Mouse (Mus musculus): ENCODE measurements at regions not wholly inside any gene's neighbourhood (a gene's known extent, or its start where the extent isn't known, plus 50 kb on each side); places are given as distances from the start of the nearest gene placed in this dataset.

GRCm38 (mm10) chr11:24682423-24682822 lies 604.6 kb downstream of the Bcl11a start:
- in situ Hi-C loops (cut with MboI, MseI), result no loop called here

GRCm38 (mm10) chr11:24685545-24686467 lies 608.0 kb downstream of the Bcl11a start:
- in situ Hi-C loops (cut with MboI, MseI), result no loop called here

GRCm38 (mm10) chr11:24688160-24688782 lies 610.4 kb downstream of the Bcl11a start:
- in situ Hi-C loops (cut with MboI, MseI), result no loop called here

GRCm38 (mm10) chr11:24689807-24690333 lies 612.0 kb downstream of the Bcl11a start:
- in situ Hi-C loops (cut with MboI, MseI), result no loop called here

GRCm38 (mm10) chr11:24693926-24694325 lies 616.1 kb downstream of the Bcl11a start:
- in situ Hi-C loops (cut with MboI, MseI), result no loop called here

DNA sequence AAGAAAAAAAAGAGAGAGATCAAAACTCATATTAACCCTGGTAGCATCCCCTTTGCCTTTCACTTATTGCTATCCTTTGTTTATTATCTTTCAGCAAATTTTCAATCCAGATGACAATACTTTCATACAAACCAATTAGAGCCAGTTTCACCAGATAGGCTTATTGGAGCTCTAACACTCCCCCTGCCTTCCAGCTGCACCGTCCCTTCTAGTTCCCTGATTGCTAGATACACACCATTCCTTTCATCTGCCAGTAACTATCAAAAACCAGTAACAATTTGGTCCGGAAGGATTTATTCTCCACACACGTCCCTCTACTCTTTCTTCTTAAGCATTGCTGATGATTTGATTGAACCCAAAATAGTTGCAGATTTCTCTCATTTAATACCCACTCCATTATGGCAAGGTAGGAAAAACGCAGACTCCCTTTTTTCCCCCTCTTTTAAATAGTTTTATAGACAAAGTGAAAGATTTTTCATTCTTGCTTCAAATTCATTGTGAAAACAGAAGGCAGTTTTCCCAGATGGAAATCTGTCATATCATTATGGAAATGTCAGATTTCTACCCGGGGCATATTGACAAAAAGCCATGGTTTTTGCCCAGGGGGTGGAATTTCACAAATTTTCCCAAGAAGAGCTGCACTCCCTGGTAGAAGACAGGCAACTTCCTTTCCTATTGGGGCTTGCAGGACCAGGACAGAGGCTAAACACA lies 617.3 kb downstream of the Bcl11a start:
- in situ Hi-C loops (cut with MboI, MseI), result no loop called here

GRCm38 (mm10) chr11:24696561-24696960 lies 618.7 kb downstream of the Bcl11a start:
- in situ Hi-C loops (cut with MboI, MseI), result no loop called here

GRCm38 (mm10) chr11:24708790-24709189 lies 630.9 kb downstream of the Bcl11a start:
- in situ Hi-C loops (cut with MboI, MseI), result no loop called here

DNA sequence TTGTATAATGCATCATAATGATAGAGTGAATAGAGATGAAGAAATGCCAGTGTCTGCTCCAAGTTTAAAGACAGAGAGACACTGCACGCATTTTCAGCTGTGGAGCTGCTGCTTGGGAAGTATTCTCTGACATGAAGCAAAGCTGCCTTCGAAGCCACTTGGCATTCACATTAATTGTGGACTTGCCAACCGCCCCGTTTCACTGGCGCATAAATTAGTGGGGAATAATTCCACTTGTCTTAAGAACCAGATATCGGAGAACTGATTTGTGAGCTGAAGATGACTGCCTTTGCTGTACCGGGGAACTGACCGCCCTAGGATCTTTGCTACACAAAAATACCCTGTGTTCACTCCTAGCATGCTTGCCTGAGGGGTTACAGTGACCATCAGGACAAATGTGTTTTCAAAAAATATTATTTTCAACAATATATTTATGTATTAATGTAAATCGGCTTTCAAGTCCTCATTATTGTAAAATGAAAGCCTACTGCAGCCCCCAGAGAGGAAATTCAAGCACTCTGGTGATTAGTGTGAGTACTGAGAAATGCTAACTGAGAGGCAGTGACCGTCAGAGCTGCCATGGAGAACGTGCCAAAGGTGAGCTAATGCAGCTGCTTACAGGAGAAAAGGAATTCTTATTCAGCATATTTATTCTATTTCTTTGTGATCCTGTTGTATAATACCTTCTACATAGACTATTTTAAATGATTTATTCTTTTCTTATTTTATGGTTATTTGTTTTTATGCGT lies 638.9 kb downstream of the Bcl11a start:
- in situ Hi-C loops (cut with MboI, MseI), result no loop called here

DNA sequence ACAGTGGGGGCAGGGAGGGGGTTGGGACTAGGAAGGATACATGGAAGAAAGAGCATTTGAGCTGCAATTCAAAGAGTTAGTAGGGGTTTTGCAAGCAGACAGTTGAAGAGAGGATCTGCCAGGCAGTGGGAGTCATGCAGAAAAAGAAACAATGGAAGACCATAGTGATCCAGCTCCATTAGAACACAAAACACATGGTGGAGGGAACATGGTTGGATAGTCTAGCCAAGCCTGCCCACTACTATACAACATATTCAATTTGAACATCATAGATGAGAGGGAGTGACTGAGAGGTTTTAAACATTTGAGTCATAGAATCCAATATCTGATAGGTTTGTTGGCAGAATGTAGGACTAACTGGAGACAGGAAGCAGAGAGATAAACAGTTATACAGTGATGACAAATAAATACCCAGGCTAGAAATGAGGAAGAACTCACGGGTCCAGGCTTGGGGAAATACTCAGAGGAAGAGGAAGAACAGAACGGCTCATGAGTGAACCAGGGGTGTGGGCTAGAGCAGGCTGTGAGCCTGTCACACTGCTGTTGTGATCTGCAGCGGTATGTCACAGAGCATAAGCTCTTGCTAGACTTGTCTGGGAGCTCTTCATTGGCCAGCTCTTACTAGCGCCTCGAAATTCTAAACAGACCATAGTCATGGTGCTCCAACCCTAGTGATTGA lies 646.5 kb downstream of the Bcl11a start:
- in situ Hi-C loops (cut with MboI, MseI), result no loop called here

GRCm38 (mm10) chr11:24726331-24726730 lies 648.5 kb downstream of the Bcl11a start:
- in situ Hi-C loops (cut with MboI, MseI), result no loop called here

DNA sequence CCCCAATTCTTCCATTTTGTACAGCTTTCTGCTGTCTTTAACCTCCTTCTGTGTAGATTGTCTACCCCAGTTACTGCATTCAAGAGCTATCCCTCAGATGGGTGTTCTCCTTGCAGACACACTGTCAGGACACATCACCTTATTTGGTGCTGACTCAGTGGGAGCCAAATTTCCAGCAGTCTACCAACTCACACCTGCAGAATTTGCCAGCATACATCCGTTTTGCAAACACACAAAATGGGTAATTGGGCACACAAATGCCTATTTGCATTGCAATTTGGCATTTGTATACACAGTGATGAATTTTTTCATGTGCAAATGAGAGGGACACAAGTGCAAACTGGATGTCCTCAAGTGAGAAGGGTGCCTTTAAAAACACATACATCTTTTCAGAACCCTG lies 649.5 kb downstream of the Bcl11a start:
- in situ Hi-C loops (cut with MboI, MseI), result no loop called here

- in situ Hi-C loops (cut with MboI, MseI), result no loop called here
These were observed 653.6 kb downstream of the Bcl11a start for GRCm38 (mm10) chr11:24731431-24731830.

DNA sequence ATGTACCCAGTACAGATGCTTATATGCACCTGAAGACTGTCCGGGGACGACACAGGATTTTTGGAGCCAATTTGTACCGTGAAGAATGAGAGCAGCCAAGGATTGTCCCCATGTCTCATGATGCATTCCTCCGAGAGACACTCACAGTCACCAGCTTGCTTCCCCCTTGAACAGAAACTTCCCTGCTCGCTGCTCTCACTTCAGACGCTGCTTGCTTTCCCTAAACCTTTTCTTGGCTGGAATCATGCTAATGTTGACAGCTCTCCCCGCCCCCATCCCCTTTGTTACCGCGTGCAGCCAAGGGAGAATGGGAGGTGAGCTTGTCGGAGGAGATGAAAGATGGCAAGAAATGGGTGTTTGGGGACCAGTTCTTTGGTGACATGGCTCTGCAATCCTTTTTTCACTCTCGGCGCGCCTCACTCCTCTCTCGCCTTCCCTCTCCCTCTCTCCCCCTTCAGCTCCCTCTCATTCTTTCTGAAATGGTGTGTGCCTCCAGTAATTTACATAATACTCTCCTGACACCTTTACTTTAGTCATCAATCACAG lies 661.9 kb downstream of the Bcl11a start:
- in situ Hi-C loops (cut with MboI, MseI), result no loop called here

DNA sequence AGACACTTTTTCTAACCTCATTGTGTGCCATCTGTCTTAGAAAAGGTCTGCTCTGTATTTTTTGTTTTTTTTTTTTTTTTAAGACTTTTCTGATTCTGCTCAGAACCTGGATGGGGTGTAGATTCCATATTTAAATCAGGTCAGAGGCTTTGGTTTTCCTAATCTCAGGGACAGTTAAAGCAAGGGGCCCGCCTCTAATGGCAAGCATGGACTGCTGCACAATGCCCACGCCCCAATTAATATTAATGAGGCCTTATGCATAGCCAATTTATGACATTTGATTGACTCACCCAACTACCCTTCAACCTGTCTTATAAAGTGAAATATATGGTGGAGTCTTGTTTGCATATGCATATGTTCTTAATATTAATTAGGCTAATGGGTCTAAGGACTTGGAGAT lies 662.6 kb downstream of the Bcl11a start:
- in situ Hi-C loops (cut with MboI, MseI), result no loop called here

- in situ Hi-C loops (cut with MboI, MseI), result no loop called here
These were observed 664.7 kb downstream of the Bcl11a start for GRCm38 (mm10) chr11:24742561-24742960.

GRCm38 (mm10) chr11:24743439-24743838 lies 665.6 kb downstream of the Bcl11a start:
- in situ Hi-C loops (cut with MboI, MseI), result no loop called here

GRCm38 (mm10) chr11:24745841-24746240 lies 668.0 kb downstream of the Bcl11a start:
- in situ Hi-C loops (cut with MboI, MseI), result no loop called here

DNA sequence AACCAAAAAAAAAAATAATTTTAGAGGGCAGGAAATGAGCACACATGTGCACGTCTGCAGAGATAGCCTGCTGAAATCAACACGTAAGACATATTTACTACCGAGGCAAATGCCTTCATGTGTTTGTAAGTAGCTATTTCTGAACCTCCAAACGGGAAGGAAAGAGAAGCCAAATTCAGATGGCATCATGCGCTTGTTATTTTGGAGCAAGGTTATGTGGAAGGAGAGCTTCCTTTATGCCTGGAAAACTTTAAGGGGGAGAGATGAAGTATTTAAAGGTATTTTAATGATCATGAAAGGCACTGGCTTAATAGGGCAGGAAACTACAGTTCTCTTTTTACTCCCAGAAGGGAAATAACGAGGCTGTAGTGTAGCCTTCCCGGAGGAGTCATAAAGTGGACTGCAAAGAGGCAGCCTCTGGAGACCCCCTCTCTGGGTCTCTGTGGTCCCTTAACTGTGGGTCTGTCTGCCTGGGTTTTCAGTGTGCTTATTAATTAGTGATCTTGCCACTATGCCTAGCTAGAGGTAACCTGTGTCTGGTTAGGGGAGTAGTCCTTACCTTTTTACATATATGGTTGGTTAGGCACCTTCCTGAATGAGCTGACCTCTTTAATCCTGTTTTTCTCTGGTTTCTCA lies 672.4 kb downstream of the Bcl11a start:
- in situ Hi-C loops (cut with MboI, MseI), result no loop called here

GRCm38 (mm10) chr11:24758130-24758529 lies 680.3 kb downstream of the Bcl11a start:
- in situ Hi-C loops (cut with MboI, MseI), result no loop called here
